Mouse (Mus musculus) urinary bladder, postnatal 36 days (tissue): ENCODE data around the gene Anks1b.

Source experiments
- DNase-seq, 2 experiments: peaks; one replicate each; pipeline ENCODE4 v3.0.0; 2022; ENCODE audit warnings: low spot score in 2 of 2, mixed read lengths in 1 of 2

Anks1b gene

DNA sequence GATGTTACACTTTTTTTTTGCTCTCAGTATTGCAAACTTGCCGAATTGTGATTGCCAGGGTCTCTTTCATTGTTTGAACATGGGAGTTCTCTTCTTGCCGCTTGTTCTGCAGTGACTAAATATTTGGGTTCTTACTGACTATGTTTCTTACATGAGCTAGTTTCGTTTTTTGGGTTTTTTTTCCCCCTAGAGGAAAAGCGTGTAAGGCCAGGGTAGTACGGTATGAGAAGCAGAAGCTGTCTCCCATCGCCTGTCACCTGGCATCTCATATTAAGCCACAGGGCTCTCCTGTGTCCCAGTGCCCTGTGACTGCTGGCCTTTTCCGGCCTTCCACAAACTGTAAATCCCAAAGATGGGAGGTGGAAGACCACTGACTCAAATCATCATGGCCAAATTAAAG, 979.1 kb downstream of the Anks1b start:
- no peak for DNase-seq

DNA sequence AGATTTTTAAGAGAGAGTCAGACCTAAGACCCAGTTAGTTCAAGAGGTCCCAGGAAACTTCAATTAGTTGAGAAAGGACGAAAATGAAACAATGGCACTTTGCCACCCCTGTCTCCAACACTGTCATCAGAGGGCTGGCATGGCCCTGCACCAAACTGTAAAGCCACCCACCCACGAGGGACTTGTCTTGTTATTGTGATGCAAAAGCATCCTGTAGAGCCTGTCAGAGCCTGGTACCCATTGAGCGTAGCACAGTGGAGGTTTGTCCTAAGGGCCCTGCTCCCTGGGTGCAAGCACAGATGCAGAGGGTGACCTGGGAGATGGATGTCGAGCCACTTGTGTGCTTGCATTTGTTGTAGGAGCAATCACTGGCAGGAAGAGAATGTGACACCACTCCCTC, 983.4 kb downstream of the Anks1b start:
- DNase-seq: no peak

DNA sequence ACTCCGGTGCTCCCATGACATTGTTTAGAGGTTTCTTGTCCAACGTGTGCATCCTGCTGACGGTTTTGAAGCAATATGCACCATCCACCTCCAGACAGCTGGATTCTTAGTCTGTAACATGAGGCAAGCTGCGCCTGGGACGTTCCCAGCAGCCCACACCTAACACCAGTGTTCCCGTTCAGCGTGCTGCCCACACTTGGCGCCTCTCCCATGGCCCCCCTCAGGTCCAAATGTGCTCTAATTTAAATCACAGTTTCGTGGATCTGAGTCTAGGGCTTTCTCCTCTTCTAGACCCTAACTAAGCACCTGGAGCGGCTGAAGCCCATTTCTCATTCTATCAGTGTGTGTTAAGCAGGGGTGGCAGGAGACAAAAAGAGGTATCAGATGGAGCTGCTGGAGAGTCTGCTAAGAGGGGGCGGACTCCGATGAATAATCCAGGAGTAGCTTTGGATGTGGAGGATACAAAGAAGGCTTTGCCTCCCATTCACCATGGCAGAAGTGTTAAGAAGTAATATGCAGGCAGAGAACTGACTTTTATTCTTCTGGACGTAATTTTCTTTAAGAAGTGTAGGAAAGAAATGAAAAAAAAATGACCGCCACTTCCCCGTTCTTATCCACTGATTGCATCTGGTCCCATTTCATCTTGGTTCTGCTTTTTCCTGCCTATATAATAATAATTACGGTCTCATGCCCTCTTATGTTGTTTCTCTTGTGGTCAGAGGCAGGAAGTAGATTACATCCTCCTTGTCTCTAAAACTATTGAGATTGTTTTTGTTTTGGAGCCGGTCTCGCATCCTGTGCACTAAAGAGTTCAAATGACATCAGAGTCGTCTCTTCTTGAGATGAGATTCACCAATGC, 986.6 kb downstream of the Anks1b start:
- no peak for DNase-seq

DNA sequence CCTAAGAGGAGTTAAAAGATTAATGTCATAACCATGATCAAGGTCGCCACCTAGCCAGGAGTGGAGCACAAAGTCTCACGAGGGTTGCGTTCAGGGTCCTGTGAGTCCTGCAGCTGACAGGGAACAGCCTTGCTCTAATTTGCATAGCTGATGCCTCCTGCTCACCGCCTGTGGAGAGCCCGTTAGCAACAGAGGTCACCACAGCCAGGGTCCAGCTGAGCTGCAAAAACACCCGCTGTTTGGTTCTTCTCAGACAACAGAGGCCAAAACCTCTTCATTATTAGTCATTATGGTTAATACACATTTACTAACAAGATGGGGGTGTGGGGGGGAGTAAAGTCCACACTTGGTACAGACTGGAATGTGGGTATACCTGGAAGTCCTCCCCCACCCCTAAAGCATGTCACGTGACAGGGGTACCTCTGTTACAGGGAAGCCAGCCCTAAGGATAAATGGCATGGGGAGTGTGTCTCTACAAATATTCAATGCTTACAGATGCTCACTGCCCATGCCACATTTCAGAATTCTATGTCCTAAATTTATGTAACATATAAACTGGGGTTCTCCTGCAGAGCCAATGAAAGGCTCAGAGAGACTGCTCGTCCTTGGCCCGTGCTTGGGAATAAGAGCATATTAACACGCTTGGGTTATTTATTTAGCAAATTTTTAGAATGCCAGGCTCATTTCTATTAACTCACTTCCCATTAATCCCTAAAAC, 990.7 kb downstream of the Anks1b start:
- no peak for DNase-seq

DNA sequence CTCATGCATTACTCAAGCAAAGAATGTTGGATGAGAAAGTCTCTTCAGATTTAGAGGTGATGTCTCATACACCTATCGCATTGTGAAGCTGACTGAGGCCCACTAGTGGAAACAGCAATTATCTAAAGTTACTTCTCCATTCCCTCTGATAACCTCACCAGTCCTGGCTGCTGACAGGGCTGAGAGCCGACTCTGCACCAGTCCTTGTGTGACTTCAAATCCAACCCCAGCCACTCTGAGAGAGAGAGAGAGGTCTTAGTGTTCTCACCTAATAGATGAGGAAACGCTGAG, 991.2 kb downstream of the Anks1b start:
- DNase-seq: no peak

DNA sequence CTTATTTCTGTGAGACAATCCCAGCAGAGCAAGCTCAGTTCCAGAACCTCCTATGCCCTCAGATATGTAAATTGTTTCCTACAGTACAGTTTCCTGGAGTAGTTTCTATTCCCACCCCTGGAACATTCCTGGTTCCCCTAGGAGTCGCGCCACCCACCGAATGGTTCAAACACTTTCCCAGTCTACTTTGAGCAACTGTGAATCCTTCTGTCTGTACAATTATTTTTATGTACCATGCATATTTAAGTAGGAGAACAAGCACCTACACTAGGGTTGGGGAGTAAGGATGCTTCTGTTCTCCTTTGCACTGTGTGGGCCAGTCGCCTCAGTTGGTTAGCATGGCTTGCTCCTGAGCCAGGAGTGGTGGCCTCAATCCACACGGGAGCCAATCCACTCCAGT, 999.9 kb downstream of the Anks1b start:
- DNase-seq: no peak

DNA sequence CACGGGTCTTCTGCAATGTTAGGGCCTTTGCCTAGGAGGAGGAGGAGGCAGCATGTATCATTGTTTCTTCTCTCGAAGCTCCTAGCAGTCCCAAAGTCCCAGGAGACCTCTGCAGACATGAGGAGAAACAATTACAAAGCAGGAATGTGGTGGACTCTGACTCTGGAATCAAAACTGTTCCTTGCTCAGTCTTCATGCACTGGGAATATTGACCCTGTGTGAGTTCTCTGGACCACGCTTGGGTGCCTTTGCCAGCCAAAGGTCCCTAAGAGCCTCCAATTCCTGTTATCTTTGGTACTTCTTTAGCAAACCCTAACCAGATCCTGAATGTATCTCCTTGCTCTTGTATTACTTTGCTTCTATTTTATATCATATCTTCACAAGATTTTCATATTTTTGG, 1000.9 kb downstream of the Anks1b start:
- no peak for DNase-seq

DNA sequence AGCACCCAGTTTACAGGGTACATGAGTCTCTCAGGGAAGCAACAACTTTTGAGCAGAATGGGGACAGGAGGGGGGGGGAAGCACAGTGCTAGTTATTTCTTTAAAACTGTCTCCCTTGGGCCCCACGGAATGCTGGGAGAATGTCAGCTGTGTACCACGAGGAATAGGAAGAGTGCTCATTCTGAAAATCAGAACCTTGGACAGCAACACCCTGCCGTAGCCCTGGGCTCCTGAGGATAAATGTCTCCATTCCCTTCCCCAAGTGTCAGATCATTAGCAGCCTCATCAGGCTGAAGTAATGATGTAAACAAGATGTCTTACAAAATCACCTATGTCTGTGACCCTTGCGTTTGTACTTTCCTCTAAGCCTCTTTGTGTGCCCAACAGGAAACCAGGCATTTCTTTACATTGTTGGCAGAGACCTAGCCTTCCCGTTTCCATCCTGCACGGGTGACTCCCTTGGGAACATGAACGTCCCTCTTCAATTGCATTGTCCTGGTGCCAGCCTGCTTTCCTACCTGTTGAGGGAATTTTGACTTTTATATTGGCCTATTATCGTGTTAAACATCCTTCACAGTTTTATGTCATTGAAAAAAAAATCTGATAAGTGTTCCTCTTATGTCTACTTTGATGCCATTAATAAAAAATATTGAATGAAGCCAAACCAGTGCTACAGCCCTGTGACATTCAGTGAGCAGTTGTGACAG, 1007.7 kb downstream of the Anks1b start:
- DNase-seq: no peak

DNA sequence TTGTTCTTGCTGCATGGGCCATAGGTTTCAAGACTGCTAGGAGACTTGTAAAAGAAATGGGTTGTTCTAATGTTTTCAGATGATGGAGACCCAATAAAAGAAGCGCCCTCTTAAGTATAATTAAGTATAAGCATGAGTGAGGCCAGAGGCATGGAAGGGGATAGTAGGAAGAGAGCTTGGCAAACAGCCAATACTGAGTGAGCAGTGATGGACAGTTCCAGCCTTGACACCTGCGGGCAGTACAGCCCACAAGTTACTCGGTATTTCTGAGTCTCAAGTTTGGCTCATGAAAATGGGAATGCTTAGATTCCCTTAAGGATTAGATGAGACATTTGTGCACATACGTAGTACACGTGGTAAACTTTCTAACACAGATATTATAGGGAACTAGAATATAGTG, 1016.3 kb downstream of the Anks1b start:
- DNase-seq: no peak

DNA sequence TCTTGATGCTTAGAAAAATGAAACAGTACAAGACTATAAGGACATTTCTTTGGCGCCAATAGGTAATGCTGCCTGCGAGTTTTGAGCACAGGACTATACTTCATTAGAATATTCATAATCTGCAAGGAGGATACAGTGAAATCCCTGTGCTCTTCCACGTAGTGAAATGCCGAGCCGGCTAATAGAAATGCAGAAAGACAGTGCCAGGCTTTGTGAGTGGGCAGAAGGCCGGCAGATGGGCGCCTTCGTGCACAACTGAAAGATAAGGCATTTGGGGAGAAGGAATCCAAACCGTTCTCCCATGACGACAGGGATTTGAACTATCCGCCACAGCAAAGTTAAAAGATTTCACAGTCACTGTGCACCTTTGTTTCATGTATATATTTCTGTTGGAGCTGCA, 1019.4 kb downstream of the Anks1b start:
- no peak for DNase-seq

DNA sequence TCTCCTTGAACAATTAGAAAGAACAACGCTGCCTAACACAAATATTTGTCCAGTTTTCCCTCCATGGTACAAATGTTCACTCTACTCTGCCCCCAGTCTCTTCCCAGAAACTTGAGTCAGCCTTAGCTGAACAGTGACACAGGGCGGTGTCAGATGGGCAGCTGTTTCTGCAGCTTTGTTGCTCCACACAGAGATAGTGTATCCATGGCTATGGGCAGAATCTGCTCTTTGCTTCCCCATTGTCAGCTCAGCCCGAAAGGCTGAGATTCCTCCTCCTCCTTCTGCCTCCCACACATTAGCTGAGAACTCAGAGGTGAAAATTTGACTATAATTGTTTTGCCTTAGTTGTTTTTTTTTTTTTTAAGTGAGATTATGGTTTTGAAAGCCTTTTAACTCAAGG, 1024.6 kb downstream of the Anks1b start:
- DNase-seq: no peak

DNA sequence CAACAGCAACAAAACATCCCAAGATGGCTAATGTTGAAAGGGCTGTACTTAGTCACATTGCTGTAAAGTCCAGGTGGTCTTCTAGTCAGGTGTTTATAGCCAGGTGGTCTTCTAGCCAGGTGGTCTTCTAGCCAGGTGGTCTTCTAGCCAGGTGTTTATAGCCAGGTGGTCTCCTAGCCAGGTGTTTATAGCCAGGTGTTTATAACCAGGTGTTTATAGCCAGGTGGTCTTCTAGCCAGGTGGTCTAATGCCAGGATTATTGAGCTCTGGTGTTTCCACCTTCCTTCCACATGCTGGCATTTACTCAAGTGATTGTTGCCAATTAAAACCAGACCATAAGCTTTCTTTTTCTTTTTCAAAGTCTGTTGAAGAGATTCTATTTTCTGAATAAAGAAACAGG, 1030.9 kb downstream of the Anks1b start:
- DNase-seq: no peak

DNA sequence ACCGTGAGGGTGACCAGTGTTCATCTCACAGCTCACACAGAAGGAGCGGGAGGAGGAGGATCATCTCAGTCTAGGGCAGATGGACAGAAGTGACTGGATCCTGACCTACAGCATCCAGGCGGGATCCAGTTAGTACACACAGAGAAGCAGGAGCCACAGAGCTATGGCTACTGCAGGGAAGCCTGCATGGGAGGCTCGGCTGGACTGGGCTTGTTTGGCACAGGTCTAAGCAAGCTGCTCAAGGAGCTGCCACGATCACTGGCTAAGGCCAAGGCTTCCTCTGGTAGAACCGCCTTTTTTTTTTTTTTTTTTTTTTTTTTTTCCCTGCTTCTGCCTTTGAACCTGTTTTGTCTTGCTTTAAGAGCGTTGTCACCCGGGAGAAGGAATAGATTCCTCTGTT, 1034.1 kb downstream of the Anks1b start:
- DNase-seq: no peak

DNA sequence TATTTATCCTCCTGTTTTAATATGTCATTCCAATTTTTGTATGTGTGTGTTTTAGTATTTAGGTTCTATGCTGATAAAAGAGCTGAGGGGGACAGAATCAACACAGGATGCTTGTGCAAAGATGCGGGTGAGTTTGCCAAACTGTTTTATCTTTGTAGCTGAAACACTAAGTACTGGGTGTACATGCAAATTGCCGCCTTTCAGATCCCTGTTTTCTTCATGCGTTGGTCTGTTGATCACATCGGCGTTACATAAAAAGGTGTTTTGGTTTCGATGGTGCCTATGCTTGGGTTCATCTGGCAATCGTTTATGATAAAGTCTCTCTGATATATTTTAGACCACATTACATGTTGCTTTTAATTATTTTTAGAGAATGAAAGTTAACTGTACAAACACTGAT, 1050.2 kb downstream of the Anks1b start:
- DNase-seq: no peak

DNA sequence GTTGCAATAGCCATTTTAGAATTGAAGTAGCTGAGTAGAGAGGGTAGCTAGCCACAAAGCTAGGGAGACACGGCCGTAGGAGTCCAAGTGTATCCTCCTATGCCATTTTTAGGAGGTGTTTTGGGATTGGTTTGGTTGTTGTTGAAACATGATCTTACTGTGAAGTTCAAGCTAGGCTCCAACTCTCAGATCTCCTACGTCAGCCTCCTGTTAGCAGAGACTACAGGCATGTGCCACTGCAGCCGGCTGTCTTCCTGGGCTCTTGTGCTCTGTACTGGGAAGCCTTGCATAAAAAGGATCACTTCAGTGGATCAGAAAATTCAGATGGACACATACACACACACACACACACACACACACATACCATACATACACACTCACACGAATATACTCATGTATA, 1059.8 kb downstream of the Anks1b start:
- DNase-seq: no peak

DNA sequence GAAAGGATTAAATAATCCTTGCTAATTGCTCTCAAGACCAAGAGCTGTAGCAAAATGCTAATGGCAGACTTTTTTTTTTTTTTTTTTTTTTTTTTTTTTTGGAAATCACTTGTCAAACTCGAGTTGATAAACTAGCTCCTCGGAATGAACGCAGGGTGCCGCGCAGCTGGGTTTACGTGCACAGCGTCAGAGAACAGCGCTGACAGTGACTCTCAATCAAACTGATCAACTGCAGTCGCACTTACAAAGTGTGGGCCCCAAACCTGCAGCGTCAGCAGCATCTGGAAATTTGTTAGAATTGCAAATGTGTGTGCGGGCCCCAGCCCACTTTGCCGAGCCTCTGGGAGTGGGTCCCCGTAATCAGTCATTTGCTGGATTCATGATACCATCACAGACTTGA, 1061.4 kb downstream of the Anks1b start:
- DNase-seq: no peak

DNA sequence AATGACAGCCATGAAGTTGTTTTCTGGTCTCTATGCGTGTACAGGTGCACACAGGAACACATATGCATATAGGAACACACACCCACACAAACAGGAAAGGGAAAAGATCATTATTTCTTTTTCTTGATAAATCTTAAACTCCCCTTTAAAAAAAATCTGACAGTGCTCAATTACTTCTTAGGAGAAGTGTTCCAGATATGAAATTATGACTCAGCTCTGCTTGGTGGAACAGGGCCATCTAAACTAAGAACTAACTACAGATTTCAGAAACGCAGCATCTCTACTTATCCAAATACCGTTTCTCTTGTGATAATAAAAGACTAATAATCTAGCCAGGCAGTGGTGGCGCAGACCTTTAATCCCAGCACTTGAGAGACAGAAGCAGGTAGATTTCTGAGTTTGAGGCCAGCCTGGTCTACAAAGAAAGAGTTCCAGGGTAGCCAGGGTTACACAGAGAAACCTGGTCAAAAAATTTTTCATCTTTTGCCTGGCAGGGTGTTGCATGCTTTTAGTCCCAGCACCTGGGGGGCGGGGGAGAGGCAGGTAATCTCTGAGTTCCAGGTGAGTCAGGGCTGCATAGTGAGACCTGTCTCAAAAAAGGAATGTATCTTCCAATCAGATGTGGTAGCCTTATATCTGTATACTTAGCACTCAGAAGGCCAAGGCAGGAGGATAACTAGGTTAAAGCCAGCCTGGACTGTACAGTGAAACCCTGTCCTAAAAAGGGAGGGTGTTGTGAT, 1064.6 kb downstream of the Anks1b start:
- no peak for DNase-seq

DNA sequence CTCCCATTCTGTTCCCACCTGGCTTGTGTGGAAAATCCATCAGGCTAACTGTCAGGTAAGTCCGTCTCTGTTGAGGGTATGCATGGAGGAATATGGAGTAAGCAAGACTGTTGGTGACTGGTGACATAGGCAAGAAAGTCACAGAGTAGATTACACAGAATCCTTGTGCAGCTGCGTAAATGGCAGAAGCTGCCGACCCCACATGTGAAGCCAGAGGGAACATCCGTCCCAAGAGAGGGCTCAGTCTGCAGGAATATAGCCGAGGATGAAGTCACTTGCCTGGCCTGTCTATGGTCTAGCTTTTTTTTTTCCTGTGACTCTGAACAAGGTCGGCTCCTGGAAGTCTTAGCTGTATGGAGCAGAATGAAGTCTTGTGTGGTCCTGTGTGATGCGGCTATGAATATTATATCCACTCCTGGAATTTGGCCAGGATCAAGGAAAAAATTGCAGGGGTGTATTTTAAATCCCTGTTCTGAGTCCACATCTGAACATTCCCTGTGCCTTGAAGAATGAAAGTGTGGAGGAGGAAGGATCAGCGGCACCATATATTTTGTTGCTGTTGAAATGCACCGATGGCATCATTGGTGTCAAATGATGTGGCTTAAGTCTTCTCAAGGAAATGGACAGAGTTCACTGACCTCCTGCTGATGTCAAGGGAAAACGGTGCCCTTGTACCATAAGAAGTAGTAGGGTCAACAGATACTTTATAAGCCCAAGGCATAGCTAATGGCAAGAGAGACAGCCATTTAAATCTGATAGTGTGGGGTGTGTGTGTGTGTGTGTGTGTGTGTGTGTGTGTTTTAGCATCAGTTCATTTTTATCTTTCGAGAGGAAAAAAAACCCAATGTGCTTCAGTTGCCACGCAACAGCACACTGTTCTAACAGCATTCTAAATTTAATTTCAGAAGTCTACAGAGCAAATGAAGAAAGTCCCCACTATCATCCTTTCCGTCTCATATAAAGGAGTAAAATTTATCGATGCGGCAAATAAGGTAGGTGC, 1067.5 kb downstream of the Anks1b start:
- DNase-seq: no peak

DNA sequence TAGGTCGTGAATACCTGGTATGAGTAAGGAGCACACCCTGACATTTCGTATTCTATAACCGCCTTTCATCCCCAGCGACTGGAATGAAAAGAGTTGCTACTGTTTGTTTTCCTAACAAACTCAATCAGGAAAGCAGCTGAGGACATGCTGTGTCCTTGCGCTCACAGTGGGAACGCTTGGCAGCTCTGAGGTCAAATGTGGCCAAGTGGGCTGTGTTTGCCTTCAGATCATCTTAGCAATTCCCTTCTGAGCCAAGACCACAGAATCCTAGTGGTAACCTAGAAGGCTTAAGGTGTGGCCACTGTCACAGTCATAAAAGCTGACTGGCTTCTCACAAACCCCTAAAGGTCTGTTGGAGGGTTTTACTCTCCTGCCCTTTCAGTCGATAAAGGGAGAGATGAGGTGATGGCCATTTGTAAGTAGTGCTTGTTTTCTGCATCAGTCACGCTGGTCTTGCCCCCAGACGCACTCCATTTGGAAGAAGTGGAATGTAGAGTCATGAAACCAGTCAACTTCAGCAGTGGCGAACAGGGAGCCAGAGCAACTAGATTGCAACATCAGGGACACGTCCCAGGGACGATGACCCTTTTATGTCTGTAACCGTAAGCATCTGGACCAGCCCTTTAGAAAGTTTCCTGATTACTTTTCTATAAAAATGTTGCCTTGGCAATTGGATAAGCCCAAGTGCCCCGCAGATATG, 1068.8 kb downstream of the Anks1b start:
- DNase-seq: no peak

DNA sequence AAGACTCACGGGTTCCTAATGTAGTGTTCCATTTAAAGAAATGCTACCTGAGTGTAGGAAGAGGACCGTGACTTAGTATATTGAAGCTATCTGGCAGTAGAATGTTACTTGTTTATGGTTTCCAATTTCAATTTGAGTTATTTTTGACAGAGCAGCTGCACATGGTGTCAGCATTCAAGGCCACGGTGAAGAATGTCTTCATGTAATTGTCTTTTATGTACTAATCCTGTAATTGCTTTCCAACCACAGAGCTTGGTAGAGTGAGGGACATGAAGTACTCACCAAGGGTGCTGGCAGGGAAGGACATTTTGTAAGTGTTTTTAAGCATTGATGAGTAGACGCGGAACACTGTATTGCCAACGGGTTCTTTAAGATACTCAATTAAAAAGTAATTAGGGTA, 1073.7 kb downstream of the Anks1b start:
- no peak for DNase-seq
